Mouse (Mus musculus) cerebral cortex, adult 2 months (tissue): Measurements from ENCODE around the gene Tm2d1.

Experiments used
- WGBS: fragments of 180-500 bp; shearing (Covaris S2); methylation state at CpG from one replicate; pipeline ENCODE4 v1.1.7; 2018; 5-methylcytosine and 5-hydroxymethylcytosine counted together

The Tm2d1 gene

GRCm38 (mm10) chr4:98382716-98383424, at the start of gene Tm2d1:
Tm2d1 (minus strand) TSS chr4:98383306.
- WGBS, result under 1% methylated on average over 46 of the region's 46 CpGs

GRCm38 (mm10) chr4:98428371-98428770, 45.3 kb upstream of the Tm2d1 start:
- 84% methylated on average over 8 of the region's 8 CpGs for WGBS

- 97% methylated on average over 8 of the region's 8 CpGs for WGBS
Measured at GRCm38 (mm10) chr4:98415150-98415549, 32.0 kb upstream of the Tm2d1 start.

GRCm38 (mm10) chr4:98408455-98408854, 25.3 kb upstream of the Tm2d1 start:
- WGBS, result 93% methylated on average over 4 of the region's 4 CpGs

GRCm38 (mm10) chr4:98404412-98404811, 21.3 kb upstream of the Tm2d1 start:
- 94% methylated on average over 6 of the region's 6 CpGs for WGBS

GRCm38 (mm10) chr4:98403492-98403891, 20.4 kb upstream of the Tm2d1 start:
- 55% methylated on average over 4 of the region's 4 CpGs for WGBS

- WGBS, result 92% methylated on average over 2 of the region's 2 CpGs
Measured at GRCm38 (mm10) chr4:98401584-98401962, 18.5 kb upstream of the Tm2d1 start.

GRCm38 (mm10) chr4:98400926-98401583, 17.9 kb upstream of the Tm2d1 start:
- 64% methylated on average over 6 of the region's 6 CpGs for WGBS

GRCm38 (mm10) chr4:98395690-98396437, 12.8 kb upstream of the Tm2d1 start, which contains the start of gene Patj:
Patj (plus strand) TSS chr4:98395785.
- WGBS, result 2% methylated on average over 73 of the region's 73 CpGs

GRCm38 (mm10) chr4:98395346-98395689, 12.2 kb upstream of the Tm2d1 start:
- WGBS, result 8% methylated on average over 7 of the region's 7 CpGs

GRCm38 (mm10) chr4:98385036-98385435, 1.9 kb upstream of the Tm2d1 start:
- WGBS, result 81% methylated on average over 5 of the region's 5 CpGs

- WGBS, result 97% methylated on average over 2 of the region's 2 CpGs
Measured at GRCm38 (mm10) chr4:98376943-98377342, 6.2 kb downstream of the Tm2d1 start.

GRCm38 (mm10) chr4:98375401-98375800, 7.7 kb downstream of the Tm2d1 start:
- 63% methylated on average over 4 of the region's 4 CpGs for WGBS

- WGBS, result 97% methylated on average over 9 of the region's 9 CpGs
Measured at GRCm38 (mm10) chr4:98358034-98358809, 24.9 kb downstream of the Tm2d1 start.

GRCm38 (mm10) chr4:98348580-98348979, 34.5 kb downstream of the Tm2d1 start:
- 76% methylated on average over 5 of the region's 5 CpGs for WGBS

- WGBS, result 50% methylated on average over 10 of the region's 10 CpGs
Measured at GRCm38 (mm10) chr4:98345783-98346182, 37.3 kb downstream of the Tm2d1 start.

- 87% methylated on average over 10 of the region's 10 CpGs for WGBS
Measured at GRCm38 (mm10) chr4:98339992-98340564, 43.0 kb downstream of the Tm2d1 start.

- WGBS, result 63% methylated on average over 14 of the region's 14 CpGs
Measured at GRCm38 (mm10) chr4:98338636-98339630, 44.2 kb downstream of the Tm2d1 start.

GRCm38 (mm10) chr4:98337197-98337596, 45.9 kb downstream of the Tm2d1 start:
- 54% methylated on average over 5 of the region's 5 CpGs for WGBS

- WGBS, result 87% methylated on average over 8 of the region's 8 CpGs
Measured at GRCm38 (mm10) chr4:98335726-98336125, 47.4 kb downstream of the Tm2d1 start.
